Mouse (Mus musculus): ENCODE measurements around the gene Calm1. TPM values are rescaled to one million over a fixed set of nuclear protein-coding genes. Genes with fewer than 3 reads are reported as not detected.

The Calm1 gene
- polyA plus RNA-seq, 1 experiment from 2014 or later, result 1,989 TPM

DNA sequence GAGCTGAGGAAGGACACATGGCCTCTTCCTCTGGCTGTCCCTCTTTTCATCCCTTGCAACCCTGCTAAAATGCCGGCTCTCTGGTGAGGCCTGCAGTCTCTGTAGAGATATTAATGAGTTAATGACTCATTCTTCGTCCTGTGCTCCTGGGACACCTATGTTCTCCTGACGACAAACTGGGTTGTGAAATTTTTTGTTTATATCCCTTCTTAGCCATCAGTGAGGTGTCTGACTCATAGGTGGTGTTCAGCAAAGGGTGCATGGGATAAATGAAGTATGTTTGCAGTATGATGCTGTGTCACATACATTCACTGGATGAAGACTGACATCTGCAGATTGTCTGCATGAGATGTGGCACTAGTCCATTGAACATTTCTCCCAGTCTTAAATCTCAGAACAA is 58.5 kb downstream of the Calm1 start:
- 71% methylated on average over 3 of the region's 3 CpGs for WGBS
- ATAC-seq (replicated peaks; ENCODE audit: low FRiP score, low TSS enrichment, low read depth), result no peak

More for the DNA sequence above, 58.5 kb downstream of the Calm1 start:
- no peak for DNase-seq (ENCODE audit: low spot score)
- no peak overlapping the region for H3K4me3 ChIP-seq (ENCODE audit: low read depth, low read length)
- no peak overlapping the region for H3K4me2 ChIP-seq (ENCODE audit: low read length)
- H3K4me1 ChIP-seq (replicated peaks; ENCODE audit: control insufficient read depth, insufficient read depth, low read length), result no peaks in the 10 kb centered on the region
- H3K9me3 ChIP-seq (ENCODE audit: control insufficient read depth, low read length), result no peaks in the 10 kb centered on the region
- H3K9ac ChIP-seq (ENCODE audit: low read length), result no peak overlapping the region
- H3K27ac ChIP-seq (ENCODE audit: low read depth), result no peak overlapping the region
- no peaks in the 10 kb centered on the region for H3K27me3 ChIP-seq (replicated peaks; ENCODE audit: control insufficient read depth, insufficient read depth, low read length)
- H3K36me3 ChIP-seq (ENCODE audit: control insufficient read depth, insufficient read depth, low read length), result no peaks in the 10 kb centered on the region

Other genes starting within 250 kb of the Calm1 start
- gene Kcnk13, start 234.9 kb upstream of the Calm1 start, polyA plus RNA-seq (2014; fragmentation: Nextera tagmentation; extraction: Ambion mirVana), result 0.37 and 0.39 TPM in 2 replicates
- 242 and 273 TPM in 2 replicates for gene Psmc1, start 89.3 kb upstream of the Calm1 start, polyA plus RNA-seq (2014; fragmentation: Nextera tagmentation; extraction: Ambion mirVana)
- 13.7 and 14.4 TPM in 2 replicates for gene Nrde2, start 39.8 kb upstream of the Calm1 start, polyA plus RNA-seq (2014; fragmentation: Nextera tagmentation; extraction: Ambion mirVana)

Data from intestine, embryonic 14.5 days (tissue).